Mouse (Mus musculus): ENCODE measurements around the gene Nyx. TPM values are rescaled to one million over a fixed set of nuclear protein-coding genes. Genes with fewer than 3 reads are reported as not detected.

Gene Nyx
- 0.04 TPM in 1 of 2 replicates, not detected in the other for polyA plus RNA-seq (2015; fragmentation: Nextera tagmentation; extraction: Ambion mirVana)

DNA sequence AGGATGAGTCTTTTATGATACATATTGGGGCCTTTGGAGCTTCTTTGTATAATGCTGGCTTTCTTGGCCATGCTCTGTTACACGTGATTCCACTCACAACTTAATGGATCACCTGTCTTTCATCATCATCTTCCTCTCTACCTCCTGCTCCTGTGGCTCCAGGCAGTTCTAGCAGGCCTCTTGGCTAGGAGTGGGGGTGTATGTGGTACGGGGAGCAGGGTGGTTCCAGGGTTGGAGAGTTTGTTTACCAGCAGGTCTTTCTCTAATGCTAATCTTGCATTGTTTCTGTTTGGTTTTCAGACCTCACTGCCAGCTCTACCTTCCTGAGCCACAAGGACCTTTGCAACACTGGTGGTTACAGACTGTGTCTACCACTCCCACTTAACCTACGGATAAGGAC lies at the start of gene Nyx:
Gene Nyx, plus strand, starts transcription at position 301 of the 400 bp plus-strand sequence.

Other genes with a start within 250 kb of the Nyx start
- gene Ddx3x, start 185.1 kb upstream of the Nyx start, polyA plus RNA-seq (2015; fragmentation: Nextera tagmentation; extraction: Ambion mirVana), result 62.7 and 76.2 TPM in 2 replicates
- 1.6 TPM in 2 replicates for gene Gpr34, start 166.0 kb downstream of the Nyx start, polyA plus RNA-seq (2015; fragmentation: Nextera tagmentation; extraction: Ambion mirVana)
- gene Gpr82, start 195.3 kb downstream of the Nyx start, polyA plus RNA-seq (2015; fragmentation: Nextera tagmentation; extraction: Ambion mirVana), result 0.08 and 0.17 TPM in 2 replicates